Mouse (Mus musculus) left cerebral cortex, postnatal 14 days (tissue): ENCODE measurements at regions not wholly inside any gene's neighbourhood (a gene's known extent, or its start where the extent isn't known, plus 50 kb on each side); places are given as distances from the start of the nearest gene placed in this dataset.
A peak's percentile ranks its signal among the peaks of the same experiment; 100 is the strongest.

Experiments
- DNase-seq, 2 experiments: peaks; one replicate each; pipeline ENCODE4 v3.0.0; 2021 to 2022; ENCODE audit warnings: low spot score in 2 of 2, mixed read lengths in 1 of 2
- intact Hi-C: fragments of 180-260 bp; cut with DNase I; formaldehyde crosslinking; loops from one replicate; pipeline ENCODE4 v1.15.1; 2025

DNA sequence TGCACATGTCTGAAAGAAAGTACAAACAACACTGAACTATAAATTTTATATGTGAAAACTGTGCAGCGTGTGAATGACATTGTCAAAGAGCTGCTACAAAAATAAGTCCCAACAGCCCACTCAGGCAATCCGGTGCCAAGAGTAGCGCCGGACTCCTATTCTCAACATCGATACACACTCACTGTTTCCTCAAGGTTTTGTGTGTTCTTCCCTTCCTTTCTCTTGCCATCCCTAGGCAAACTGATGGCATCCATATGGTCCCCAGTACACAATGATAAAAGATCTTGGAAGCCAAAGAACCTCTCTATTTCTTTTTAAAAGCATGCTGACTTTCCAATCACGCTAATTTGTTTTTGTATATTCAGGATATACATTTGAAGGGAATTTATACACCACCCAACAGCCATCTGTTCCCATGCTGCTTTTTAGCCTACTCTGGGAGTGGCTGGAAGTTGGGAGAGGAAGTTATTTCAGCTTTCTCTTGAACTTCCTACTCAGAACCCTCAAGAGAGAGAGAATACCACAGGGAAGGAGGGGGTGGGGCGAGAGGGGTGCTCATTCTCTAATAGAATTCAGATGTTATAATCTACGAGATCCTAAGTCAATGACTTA, 205.9 kb upstream of the Xylt1 start:
- intact Hi-C loops, result loop anchor here (5.0 kb wide), 1 partner anchor 473 kb away; no protein-coding TSS in a partner anchor
- peak; percentile 42 to 56 for DNase-seq

DNA sequence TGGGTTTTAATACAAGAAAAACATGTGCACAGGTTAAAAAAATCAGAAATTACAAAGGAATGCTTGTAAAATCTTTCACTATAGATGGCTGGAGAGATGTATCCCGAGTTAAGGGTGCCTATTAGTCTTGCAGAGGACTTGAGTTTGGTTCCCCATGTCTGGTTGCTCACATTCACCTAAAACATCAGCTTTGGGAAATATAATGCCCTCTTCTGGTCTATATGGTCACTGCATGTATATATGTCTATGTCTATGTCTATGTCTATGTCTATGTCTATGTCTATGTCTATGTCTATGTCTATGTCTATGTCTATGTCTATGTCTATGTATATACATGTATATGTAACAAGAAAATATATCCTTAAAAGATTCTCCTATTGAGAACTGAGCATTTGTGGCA, 196.8 kb upstream of the Xylt1 start:
- intact Hi-C loops, result no loop called here

GRCm38 (mm10) chr7:117185891-117186290, 194.9 kb upstream of the Xylt1 start:
- intact Hi-C loops, result no loop called here
- DNase-seq, result no peak

More for the DNA sequence above, 196.8 kb upstream of the Xylt1 start:
- DNase-seq, result no peak

DNA sequence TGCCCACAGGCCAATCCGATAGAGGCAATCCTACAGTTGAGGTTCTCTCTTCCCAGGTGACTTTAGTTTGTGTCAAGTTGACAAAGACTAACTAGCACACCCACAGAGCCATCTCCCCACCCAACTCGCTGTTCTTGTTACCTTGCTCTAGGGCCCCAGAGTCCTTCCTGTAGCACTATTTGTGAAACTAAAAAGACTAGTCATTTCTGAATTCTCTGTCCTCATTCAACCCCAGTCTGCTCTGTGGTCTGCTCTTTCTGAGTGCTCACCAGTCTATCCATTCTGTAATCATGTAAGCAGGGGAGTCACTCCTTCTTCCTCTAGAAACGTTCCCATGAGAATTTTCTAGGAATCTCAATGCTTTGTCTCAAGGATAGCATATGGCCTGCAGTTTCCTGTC, 184.2 kb upstream of the Xylt1 start:
- DNase-seq, result no peak
- intact Hi-C loops, result no loop called here

DNA sequence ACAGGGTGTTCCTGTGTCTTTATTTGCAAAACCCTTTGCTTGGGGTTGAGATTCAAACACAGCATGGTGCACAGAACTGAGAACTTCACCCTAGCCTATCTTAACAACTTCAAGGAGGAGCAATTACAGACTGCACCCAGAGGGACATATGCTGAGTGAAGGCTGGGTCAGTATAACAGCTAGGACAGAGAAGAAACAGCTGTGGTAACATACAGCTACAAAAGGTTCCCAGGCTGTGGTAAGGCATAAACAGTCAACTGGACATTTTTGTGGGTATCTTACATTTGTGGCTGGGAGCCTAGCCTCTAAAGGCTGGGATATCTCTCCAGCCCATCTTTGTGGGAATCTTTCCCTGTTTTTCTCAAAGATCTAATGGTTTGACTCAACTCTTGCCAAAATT, 154.5 kb upstream of the Xylt1 start:
- intact Hi-C loops, result no loop called here
- no peak for DNase-seq

- intact Hi-C loops, result no loop called here
- DNase-seq, result no peak
These were observed 151.2 kb upstream of the Xylt1 start for GRCm38 (mm10) chr7:117229619-117230018.

DNA sequence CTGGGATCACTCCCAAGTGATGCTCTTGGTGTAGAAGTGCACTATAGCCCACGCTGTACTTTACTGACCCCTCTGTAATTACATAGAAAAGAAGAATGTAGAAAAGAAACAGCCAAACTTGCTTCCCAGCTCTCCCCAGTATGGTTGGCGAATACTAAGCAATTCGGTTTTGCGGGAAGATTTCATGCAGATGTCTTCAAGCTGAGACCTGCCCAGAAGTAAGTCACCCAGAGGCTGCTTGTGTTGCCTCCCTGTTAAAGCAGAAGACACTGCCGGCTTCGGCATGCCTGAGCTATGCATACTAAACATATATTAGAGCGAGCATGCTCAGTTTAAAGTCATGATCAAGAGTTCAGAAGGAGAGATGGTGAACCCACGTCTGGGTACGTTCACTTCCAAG, 124.0 kb upstream of the Xylt1 start:
- DNase-seq, result no peak

GRCm38 (mm10) chr7:117258557-117258956, 122.2 kb upstream of the Xylt1 start:
- no peak for DNase-seq
- intact Hi-C loops, result loop anchor here (2.0 kb wide), 1 partner anchor 150 kb away; no protein-coding TSS in a partner anchor

More for the DNA sequence above, 124.0 kb upstream of the Xylt1 start:
- intact Hi-C loops, result no loop called here

GRCm38 (mm10) chr7:117259151-117259550, 121.6 kb upstream of the Xylt1 start:
- intact Hi-C loops, result loop anchor here (2.0 kb wide), 1 partner anchor 150 kb away; no protein-coding TSS in a partner anchor
- no peak for DNase-seq

DNA sequence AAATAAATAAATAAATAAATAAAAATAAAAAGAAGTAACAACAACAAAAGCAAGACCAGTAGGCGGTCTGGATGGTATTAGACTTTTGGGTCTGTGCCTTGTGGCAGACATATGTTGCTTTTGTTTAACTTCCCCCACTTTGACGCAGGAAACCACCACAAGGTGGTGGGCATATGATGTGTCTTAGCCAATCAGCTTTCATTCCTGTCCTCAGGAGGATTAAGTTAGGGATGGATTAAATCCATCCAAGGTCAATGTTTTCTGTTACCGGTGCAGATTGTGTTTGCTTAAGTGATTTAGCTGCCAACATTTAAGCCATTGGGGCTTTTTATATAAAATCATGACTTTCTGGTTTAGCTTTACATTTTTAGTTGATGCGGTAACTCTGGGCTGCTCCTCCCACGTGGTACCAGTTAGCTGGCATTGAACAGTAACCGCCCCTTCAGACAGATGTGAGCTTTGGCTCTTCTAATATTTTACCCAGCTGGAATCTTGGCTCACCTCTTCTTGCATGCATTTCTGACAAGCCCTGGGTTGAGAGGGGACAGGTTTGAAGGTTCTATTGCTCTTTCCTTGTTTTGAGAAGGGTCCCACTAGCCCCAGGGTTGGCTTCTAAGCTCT, 121.0 kb upstream of the Xylt1 start:
- intact Hi-C loops, result loop anchor here (2.0 kb wide), 1 partner anchor 151 kb away; no protein-coding TSS in a partner anchor
- no peak for DNase-seq

DNA sequence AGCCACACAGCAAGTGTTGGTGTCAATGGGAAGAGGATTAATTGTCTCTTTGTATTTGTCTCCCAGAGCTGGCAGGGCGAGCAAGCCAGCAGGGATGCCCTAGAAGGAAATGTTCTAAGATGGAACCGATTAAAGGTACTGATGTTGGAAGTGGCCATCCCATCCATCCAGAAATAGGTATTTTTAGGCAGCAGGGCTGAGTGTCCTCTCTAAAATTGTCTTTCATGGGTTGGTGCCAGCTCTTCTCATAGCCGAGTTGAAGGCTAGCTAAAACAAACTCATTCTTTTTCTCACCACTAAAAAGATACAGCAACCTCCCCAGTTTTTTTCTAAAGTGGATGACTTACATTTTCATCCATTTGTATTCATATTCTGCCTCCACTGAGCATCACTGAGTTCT, 120.2 kb upstream of the Xylt1 start:
- intact Hi-C loops, result no loop called here
- peak; percentile 39 to 65 for DNase-seq

- intact Hi-C loops, result no loop called here
- no peak for DNase-seq
These were observed 117.7 kb upstream of the Xylt1 start for GRCm38 (mm10) chr7:117263126-117263525.

- intact Hi-C loops, result no loop called here
These were observed 116.4 kb upstream of the Xylt1 start for GRCm38 (mm10) chr7:117264341-117264740.

GRCm38 (mm10) chr7:117268096-117268495, 112.7 kb upstream of the Xylt1 start:
- DNase-seq, result no peak
- intact Hi-C loops, result no loop called here

More at GRCm38 (mm10) chr7:117264341-117264740, 116.4 kb upstream of the Xylt1 start:
- no peak for DNase-seq

GRCm38 (mm10) chr7:117269263-117269897, 111.4 kb upstream of the Xylt1 start:
- no peak for DNase-seq
- intact Hi-C loops, result no loop called here

DNA sequence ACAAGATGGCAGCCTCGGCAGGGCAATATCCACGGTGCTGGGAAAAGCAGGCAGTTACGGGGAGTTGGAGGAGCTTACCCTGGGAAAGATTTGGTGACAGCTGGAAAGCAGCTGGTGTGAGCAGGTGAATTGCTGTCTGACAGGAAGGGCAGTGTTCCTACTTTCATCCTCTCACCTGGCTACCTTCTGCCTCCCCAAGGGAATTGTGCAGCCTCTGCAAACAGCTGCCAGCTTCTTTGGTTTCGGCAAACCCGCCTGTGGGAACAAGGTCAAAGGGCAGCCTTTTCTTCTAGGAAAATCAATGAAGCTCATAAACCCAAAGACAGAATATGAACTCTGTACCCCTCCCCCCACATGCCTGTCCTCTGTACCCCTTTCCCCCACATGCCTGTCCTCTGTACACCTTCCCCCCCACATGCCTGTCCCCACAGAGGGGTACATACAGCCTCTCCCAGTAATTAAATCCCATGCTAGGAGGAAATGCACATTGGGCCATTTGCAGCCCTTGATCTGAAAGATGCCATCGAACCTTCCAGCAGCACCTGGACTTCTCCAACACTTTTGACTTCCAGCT, 102.3 kb upstream of the Xylt1 start:
- intact Hi-C loops, result no loop called here
- no peak for DNase-seq

DNA sequence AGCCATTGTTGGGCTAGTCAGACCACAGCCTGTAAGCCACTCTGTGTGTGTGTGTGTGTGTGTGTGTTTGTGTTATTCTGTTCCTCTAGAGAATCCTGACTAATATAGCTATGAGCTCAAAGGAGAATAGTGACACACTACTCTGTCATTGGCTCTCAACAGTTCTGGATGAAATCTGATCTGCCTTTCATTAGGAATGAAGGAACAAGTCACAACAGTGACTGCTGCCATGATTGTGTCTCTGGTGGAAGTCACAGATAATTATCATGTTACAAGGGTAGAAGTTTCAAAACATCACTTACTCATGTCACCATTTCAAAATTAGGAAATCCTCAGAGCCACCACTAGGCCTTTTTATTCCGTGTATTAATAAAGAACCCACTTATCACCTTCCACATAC, 98.6 kb upstream of the Xylt1 start:
- no peak for DNase-seq
- intact Hi-C loops, result no loop called here

GRCm38 (mm10) chr7:117285206-117285605, 95.6 kb upstream of the Xylt1 start:
- intact Hi-C loops, result no loop called here
- DNase-seq, result peak in 1 of 2 experiments; percentile 26

- intact Hi-C loops, result no loop called here
- DNase-seq, result no peak
These were observed 94.8 kb upstream of the Xylt1 start for GRCm38 (mm10) chr7:117285985-117286384.

- intact Hi-C loops, result no loop called here
- DNase-seq, result peak in 1 of 2 experiments; percentile 31
These were observed 77.1 kb upstream of the Xylt1 start for GRCm38 (mm10) chr7:117303705-117304104.
